Mouse (Mus musculus) spleen, adult 2 months (tissue): ENCODE data around the gene Erp29. TPM values are rescaled to one million over a fixed set of nuclear protein-coding genes. Genes with fewer than 3 reads are reported as not detected.

Experiments used
- DNase-seq, 2 experiments: peaks; one replicate each; pipeline versions ENCODE4 v3.0.0 to v3.0.0-alpha.2; 2012 to 2021; ENCODE audit warnings: low spot score in 2 of 2, low read depth in 1 of 2
- H3K27ac ChIP-seq: fragments of 200-500 bp; 2 replicates; pipeline ENCODE4 v1.5.1; 2012; ENCODE audit warnings: low read length, inconsistent platforms; ENCODE audit not compliant: insufficient read depth
- H3K27me3 ChIP-seq: fragments of 200-500 bp; 2 replicates; pipeline ENCODE4 v1.6.1; 2012; ENCODE audit warnings: mild to moderate bottlenecking, moderate library complexity, low read length, inconsistent platforms; ENCODE audit not compliant: control insufficient read depth, insufficient read depth
- H3K36me3 ChIP-seq: fragments of 200-500 bp; 2 replicates; pipeline ENCODE4 v1.6.1; 2012; ENCODE audit warnings: mild to moderate bottlenecking, low read length, inconsistent platforms; ENCODE audit not compliant: control insufficient read depth, insufficient read depth
- H3K4me1 ChIP-seq: fragments of 200-500 bp; 2 replicates; pipeline ENCODE4 v1.6.1; 2011; ENCODE audit warnings: inconsistent platforms; ENCODE audit not compliant: control insufficient read depth, insufficient read depth, insufficient read length
- H3K4me3 ChIP-seq: fragments of 200-500 bp; 2 replicates; pipeline ENCODE4 v1.5.1; 2011; ENCODE audit warnings: mild to moderate bottlenecking, inconsistent platforms; ENCODE audit not compliant: insufficient read depth, insufficient read length; ENCODE audit errors: extremely low read depth
- CTCF ChIP-seq: fragments of 200-500 bp; IDR thresholded peaks from 2 replicates; pipeline ENCODE4 v1.5.1; 2011; ENCODE audit warnings: mild to moderate bottlenecking, inconsistent platforms; ENCODE audit not compliant: insufficient read depth, insufficient read length, insufficient replicate concordance; ENCODE audit errors: extremely low read depth
- POLR2A ChIP-seq: fragments of 200-500 bp; IDR thresholded peaks from 2 replicates; pipeline ENCODE4 v1.6.1; 2011; ENCODE audit warnings: low read depth, low read length, inconsistent platforms
- whole genome bisulfite sequencing: fragments of 180-500 bp; shearing (Covaris S2); methylation state at CpG from one replicate; pipeline ENCODE4 v1.1.7; 2018; 5-methylcytosine and 5-hydroxymethylcytosine counted together
- polyA plus RNA-seq: library from polyadenylated mRNA; depleted of rRNA; stranded (reverse); fragments of >200 nt; gene quantifications from 2 replicates; pipeline ENCODE4 v1.2.3, GENCODE M21; 2012

Gene Erp29
- polyA plus RNA-seq, 1 experiment: 47.5 TPM

DNA sequence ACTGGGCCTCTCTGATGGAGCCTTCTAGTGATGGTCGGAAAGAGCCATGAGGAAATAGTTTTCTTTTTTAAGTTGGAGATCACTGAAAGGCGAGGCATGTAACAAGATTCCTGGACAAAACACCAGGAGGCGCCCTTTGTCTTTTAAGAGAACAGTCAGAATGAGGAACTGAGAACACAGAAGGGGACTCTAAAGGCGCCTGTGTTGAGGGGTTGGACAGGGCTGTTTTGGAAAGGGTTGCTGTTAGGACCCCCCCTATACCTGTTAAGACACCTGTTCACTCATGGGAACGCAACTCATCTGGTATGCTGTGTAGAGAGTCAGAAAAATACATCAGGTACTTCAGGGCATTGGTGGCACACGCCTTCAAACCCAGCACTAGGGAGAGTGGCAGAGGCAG is 2.3 kb downstream of the Erp29 start:
- DNase-seq: peak; percentile 74 to 75
- peaks cover 21% of the 10 kb centered on the region for H3K36me3 ChIP-seq
- H3K4me1 ChIP-seq: peaks cover 5% of the 10 kb centered on the region; the same call in 1 of the 2 replicates
- WGBS: 38% methylated on average over 6 of the region's 6 CpGs
- TF ChIP-seq POLR2A (no peak), CTCF (no peak)
- H3K27ac ChIP-seq: peak overlapping the region; percentile 31; the same call in 1 of the 2 replicates
- no peak overlapping the region for H3K4me3 ChIP-seq
- no peaks in the 10 kb centered on the region for H3K27me3 ChIP-seq

DNA sequence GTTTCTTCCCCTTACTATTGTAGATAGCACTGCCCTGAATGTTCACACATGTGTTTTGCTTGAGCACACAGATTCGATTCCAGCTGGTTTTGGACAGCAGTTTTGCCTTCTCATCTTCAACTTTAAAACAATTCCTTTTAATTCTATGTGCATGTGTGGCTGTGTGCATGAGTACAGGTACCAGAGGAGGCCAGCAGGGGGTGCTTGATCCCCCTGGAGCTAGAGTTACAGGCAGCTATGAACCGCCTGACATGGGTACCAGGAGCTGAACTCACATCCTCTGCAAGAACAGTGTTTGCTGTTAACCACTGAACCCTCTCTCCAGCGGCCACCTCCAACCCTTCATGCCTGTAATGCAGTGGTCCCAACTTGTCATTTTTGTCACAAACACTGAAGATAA is 3.9 kb downstream of the Erp29 start:
- Histone ChIP-seq H3K27me3 (no peaks in the 10 kb centered on the region), H3K36me3 (peaks cover 32% of the 10 kb centered on the region), H3K4me3 (no peak overlapping the region), H3K27ac (no peak overlapping the region), H3K4me1 (peaks cover 5% of the 10 kb centered on the region; the same call in 1 of the 2 replicates)
- WGBS: 93% methylated on average over 3 of the region's 3 CpGs
- DNase-seq: peak in 1 of 2 experiments; percentile 3
- TF ChIP-seq CTCF (no peak), POLR2A (no peak)

DNA sequence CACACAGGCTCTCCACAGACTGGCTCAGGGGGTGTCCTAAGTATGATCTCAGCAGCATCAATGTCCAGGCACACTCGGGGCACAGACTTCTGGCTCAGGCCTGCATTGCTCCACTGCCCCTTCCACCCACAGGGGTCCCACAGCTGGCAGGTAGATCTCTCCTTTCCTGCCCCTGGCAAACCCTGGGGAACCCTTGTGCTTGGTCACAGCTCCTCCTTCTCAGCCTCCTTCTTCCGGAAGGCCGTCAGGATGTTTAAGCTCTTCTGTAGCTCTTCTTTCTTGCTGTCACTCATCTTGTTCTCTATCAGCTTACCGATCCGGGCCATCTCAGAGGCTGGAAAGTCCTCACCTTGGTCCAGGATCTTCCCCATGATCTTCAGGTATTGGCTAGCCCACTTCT is 7.4 kb downstream of the Erp29 start:
- DNase-seq: no peak
- Histone ChIP-seq H3K27ac (no peak overlapping the region), H3K4me1 (no peaks in the 10 kb centered on the region), H3K27me3 (no peaks in the 10 kb centered on the region), H3K4me3 (no peak overlapping the region), H3K36me3 (peaks cover 45% of the 10 kb centered on the region)
- WGBS: 91% methylated on average over 5 of the region's 5 CpGs
- TF ChIP-seq CTCF: no peak
- no peak for TF ChIP-seq POLR2A

DNA sequence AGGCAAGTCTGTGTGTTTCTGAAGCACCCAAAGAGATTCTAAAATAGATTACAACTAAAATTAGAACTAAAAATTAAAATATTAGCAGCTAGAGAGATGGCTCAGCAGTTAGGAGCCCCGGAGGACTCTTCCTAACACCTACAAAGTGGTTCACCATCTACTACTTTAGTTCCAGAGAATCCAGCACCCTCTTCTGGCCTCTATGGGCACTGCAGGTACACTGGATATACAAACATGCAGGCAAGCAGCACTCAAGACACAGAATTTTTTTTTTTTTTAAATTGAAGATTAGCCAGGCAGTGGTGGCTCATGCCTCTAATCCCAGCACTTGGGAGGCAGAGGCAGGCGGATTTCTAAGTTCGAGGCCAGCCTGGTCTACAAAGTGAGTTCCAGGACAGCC is 8.8 kb downstream of the Erp29 start:
- TF ChIP-seq POLR2A (no peak), CTCF (no peak)
- peak; percentile 17 to 25 for DNase-seq
- peaks cover 56% of the 10 kb centered on the region for H3K36me3 ChIP-seq
- WGBS: 92% methylated on average over 3 of the region's 3 CpGs
- no peaks in the 10 kb centered on the region for H3K4me1 ChIP-seq
- no peaks in the 10 kb centered on the region for H3K27me3 ChIP-seq
- no peak overlapping the region for H3K4me3 ChIP-seq
- no peak overlapping the region for H3K27ac ChIP-seq

DNA sequence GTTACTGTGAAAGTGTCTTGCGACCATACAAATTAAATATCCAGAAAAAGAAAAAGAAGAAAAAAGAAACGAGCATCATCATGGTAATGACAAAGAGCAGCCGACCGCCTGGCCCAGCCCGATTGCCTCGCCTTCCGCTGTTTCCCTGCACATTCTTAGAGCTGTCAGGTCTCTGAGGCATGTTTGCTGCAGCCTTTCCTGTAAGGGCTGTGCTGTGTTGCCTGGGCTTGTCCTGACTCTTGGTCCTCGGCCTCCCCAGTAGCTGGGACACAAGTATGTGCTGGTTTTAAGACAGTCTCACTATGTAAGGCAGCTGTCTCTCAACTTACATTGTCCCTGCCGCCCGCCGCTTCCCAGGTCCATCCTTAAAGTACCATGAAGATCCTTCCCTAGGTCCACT is 13.6 kb downstream of the Erp29 start:
- H3K27me3 ChIP-seq: no peaks in the 10 kb centered on the region
- TF ChIP-seq POLR2A: no peak
- no peak for TF ChIP-seq CTCF
- whole genome bisulfite sequencing: 95% methylated on average over 11 of the region's 11 CpGs
- no peaks in the 10 kb centered on the region for H3K4me1 ChIP-seq
- H3K27ac ChIP-seq: no peak overlapping the region
- DNase-seq: no peak
- H3K4me3 ChIP-seq: no peak overlapping the region
- peaks cover 39% of the 10 kb centered on the region for H3K36me3 ChIP-seq

DNA sequence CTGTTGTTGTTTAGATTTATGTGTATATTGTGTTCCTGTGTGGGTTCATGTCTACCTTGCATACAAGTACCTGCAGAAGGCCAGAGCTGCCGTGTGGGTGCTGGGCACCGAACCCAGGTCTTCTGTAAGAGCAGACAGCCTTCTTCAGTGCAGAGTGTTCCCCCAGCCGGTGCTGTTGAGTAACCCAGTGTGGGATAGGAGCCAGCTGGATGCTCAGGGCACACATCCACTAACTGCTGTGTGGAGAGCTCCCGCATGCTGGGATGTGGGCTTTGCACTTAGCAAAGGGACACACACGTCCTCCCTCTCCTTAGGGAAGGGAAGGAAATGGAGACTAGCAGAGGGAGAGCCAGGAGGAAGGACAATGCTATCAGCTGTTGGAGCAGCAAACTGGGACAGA is 14.2 kb downstream of the Erp29 start:
- peaks cover 44% of the 10 kb centered on the region for H3K36me3 ChIP-seq
- no peaks in the 10 kb centered on the region for H3K27me3 ChIP-seq
- H3K4me1 ChIP-seq: no peaks in the 10 kb centered on the region
- H3K27ac ChIP-seq: no peak overlapping the region
- 96% methylated on average over 5 of the region's 5 CpGs for WGBS
- H3K4me3 ChIP-seq: no peak overlapping the region
- no peak for TF ChIP-seq CTCF
- DNase-seq: no peak

DNA sequence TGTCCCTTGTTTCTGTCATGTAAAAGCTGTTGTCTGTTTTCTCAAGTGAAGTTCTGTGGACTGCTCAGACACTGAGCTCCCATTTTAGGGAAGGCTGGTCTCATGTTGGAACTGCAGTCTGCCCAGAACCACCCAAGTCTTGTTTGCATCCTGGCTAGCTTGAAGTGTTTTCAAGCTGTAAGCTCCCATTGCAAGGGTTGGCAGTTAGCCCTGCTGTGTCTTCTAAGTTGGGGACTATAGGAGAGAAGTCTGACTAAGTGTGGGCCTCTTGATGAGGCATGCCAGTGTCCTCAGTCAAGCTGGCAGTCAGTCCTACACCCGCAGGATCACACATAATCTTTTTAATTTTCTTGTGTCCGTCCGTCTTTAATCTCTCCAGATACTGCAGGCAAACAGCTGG is 23.4 kb downstream of the Erp29 start:
- WGBS: 92% methylated on average over 3 of the region's 3 CpGs
- H3K27me3 ChIP-seq: no peaks in the 10 kb centered on the region
- no peaks in the 10 kb centered on the region for H3K4me1 ChIP-seq
- DNase-seq: no peak
- no peak overlapping the region for H3K4me3 ChIP-seq
- H3K36me3 ChIP-seq: peaks cover 67% of the 10 kb centered on the region
- TF ChIP-seq CTCF (no peak), POLR2A (no peak)
- H3K27ac ChIP-seq: no peak overlapping the region
